Mouse (Mus musculus) right cerebral cortex, postnatal 4 days (tissue): Measurements from ENCODE around the gene Cdk5.

Source experiments
- DNase-seq: peaks from one replicate; pipeline ENCODE4 v3.0.0-alpha.2; 2022

Gene Cdk5

GRCm38 (mm10) chr5:24373807-24374206 lies 49.5 kb downstream of the Cdk5 start:
- no peak for DNase-seq

- no peak for DNase-seq
Observed at GRCm38 (mm10) chr5:24369767-24370166, 53.6 kb downstream of the Cdk5 start.
